Mouse (Mus musculus): Measurements from ENCODE around the gene Tlx1. TPM values are rescaled to one million over a fixed set of nuclear protein-coding genes. Genes with fewer than 3 reads are reported as not detected.

Tlx1 gene
- polyA plus RNA-seq (2012; fragmentation: generic; extraction: Trizol): not detected
- long read RNA-seq, experiment 1: 0 reads
- long read RNA-seq, experiment 2: 0 reads

DNA sequence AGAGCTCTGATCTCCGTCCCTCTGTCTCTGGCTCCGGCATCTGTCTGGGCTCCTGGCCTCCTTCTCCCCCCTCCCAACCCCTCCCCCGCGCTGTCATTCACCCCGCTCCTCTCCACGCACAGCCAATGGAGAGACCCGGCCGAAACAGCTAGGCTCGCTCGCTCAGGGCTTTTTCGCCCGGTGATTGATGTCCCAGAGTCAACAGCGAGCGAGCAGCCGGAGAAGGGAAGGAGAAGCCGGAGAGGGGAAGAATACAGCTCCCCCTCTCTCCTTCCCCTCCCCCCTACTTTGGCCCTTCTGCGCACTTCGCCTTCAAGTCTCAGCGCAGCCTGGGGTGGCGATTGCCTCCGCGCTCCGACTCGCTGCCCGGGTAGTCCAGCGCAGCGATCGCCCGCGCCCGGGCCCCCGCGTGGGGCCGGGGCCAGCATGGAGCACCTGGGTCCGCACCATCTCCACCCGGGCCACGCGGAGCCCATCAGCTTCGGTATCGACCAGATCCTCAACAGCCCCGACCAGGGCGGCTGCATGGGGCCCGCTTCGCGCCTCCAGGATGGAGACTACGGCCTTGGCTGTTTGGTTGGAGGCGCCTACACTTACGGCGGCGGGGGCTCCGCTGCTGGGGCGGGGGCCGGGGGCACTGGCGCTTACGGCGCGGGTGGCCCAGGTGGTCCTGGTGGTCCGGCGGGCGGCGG lies at the start of gene Tlx1:
Gene Tlx1, plus strand, starts transcription at position 191 of the 692 bp plus-strand sequence.
- no peak within 1 kb of the TSS for H3K4me3 ChIP-seq (ENCODE audit: insufficient read depth, poor library complexity, severe bottlenecking)
- no peaks in the 10 kb centered on the region for H3K79me2 ChIP-seq (ENCODE audit: control insufficient read depth, insufficient read depth)
- TF ChIP-seq CEBPB (IDR thresholded peaks at IDR 0.05; ENCODE audit: low read depth) (no peak), CTCF (IDR thresholded peaks at IDR 0.05; ENCODE audit: control insufficient read depth, insufficient read depth, insufficient read length) (no peak), FOSL1 (IDR thresholded peaks at IDR 0.05; ENCODE audit: insufficient read depth, low read length, poor library complexity, severe bottlenecking) (no peak), MYOD1 (IDR thresholded peaks at IDR 0.05; ENCODE audit: control insufficient read depth, insufficient read length, low read depth) (no peak), USF1 (IDR thresholded peaks at IDR 0.05; ENCODE audit: low read depth) (no peak), MYOG (IDR thresholded peaks at IDR 0.05; ENCODE audit: control insufficient read depth, extremely low read depth, insufficient read length) (no peak), MAX (IDR thresholded peaks at IDR 0.05) (no peak)
- H3K27me3 ChIP-seq (ENCODE audit: control insufficient read depth, insufficient read depth, insufficient read length): peaks cover 95% of the 10 kb centered on the region
- no peaks in the 10 kb centered on the region for H3K36me3 ChIP-seq (ENCODE audit: control insufficient read depth, insufficient read depth)
- no peaks in the 10 kb centered on the region for H3K79me3 ChIP-seq (ENCODE audit: low read depth)
- no peak within 1 kb of the TSS for H3ac ChIP-seq (ENCODE audit: control insufficient read depth, insufficient read length, low read depth)

- no peak overlapping the region for H3K4me3 ChIP-seq (ENCODE audit: insufficient read depth, poor library complexity, severe bottlenecking)
Observed at GRCm38 (mm10) chr19:45105591-45105990, 44.9 kb upstream of the Tlx1 start.

GRCm38 (mm10) chr19:45106689-45107088 lies 43.8 kb upstream of the Tlx1 start:
- TF ChIP-seq MAX (IDR thresholded peaks at IDR 0.05) (no peak), CTCF (IDR thresholded peaks at IDR 0.05; ENCODE audit: control insufficient read depth, insufficient read depth, insufficient read length) (no peak), MYOD1 (IDR thresholded peaks at IDR 0.05; ENCODE audit: control insufficient read depth, insufficient read length, low read depth) (no peak), FOSL1 (IDR thresholded peaks at IDR 0.05; ENCODE audit: insufficient read depth, low read length, poor library complexity, severe bottlenecking) (no peak)
- H3K79me3 ChIP-seq (ENCODE audit: low read depth): no peaks in the 10 kb centered on the region
- no peak overlapping the region for H3ac ChIP-seq (ENCODE audit: control insufficient read depth, insufficient read length, low read depth)
- H3K4me3 ChIP-seq (ENCODE audit: insufficient read depth, poor library complexity, severe bottlenecking): no peak overlapping the region
- H3K79me2 ChIP-seq (ENCODE audit: control insufficient read depth, insufficient read depth): no peaks in the 10 kb centered on the region
- no peaks in the 10 kb centered on the region for H3K36me3 ChIP-seq (ENCODE audit: control insufficient read depth, insufficient read depth)
- peaks cover 34% of the 10 kb centered on the region for H3K27me3 ChIP-seq (ENCODE audit: control insufficient read depth, insufficient read depth, insufficient read length)

More at GRCm38 (mm10) chr19:45105591-45105990, 44.9 kb upstream of the Tlx1 start:
- Histone ChIP-seq H3K79me2 (ENCODE audit: control insufficient read depth, insufficient read depth) (no peaks in the 10 kb centered on the region), H3ac (ENCODE audit: control insufficient read depth, insufficient read length, low read depth) (no peak overlapping the region), H3K36me3 (ENCODE audit: control insufficient read depth, insufficient read depth) (no peaks in the 10 kb centered on the region), H3K27me3 (ENCODE audit: control insufficient read depth, insufficient read depth, insufficient read length) (peaks cover 35% of the 10 kb centered on the region), H3K79me3 (ENCODE audit: low read depth) (no peaks in the 10 kb centered on the region)
- TF ChIP-seq MYOG (IDR thresholded peaks at IDR 0.05; ENCODE audit: control insufficient read depth, extremely low read depth, insufficient read length) (no peak), CTCF (IDR thresholded peaks at IDR 0.05; ENCODE audit: control insufficient read depth, insufficient read depth, insufficient read length) (no peak), USF1 (IDR thresholded peaks at IDR 0.05; ENCODE audit: low read depth) (no peak), MYOD1 (IDR thresholded peaks at IDR 0.05; ENCODE audit: control insufficient read depth, insufficient read length, low read depth) (no peak), MAX (IDR thresholded peaks at IDR 0.05) (no peak), FOSL1 (IDR thresholded peaks at IDR 0.05; ENCODE audit: insufficient read depth, low read length, poor library complexity, severe bottlenecking) (no peak)

DNA sequence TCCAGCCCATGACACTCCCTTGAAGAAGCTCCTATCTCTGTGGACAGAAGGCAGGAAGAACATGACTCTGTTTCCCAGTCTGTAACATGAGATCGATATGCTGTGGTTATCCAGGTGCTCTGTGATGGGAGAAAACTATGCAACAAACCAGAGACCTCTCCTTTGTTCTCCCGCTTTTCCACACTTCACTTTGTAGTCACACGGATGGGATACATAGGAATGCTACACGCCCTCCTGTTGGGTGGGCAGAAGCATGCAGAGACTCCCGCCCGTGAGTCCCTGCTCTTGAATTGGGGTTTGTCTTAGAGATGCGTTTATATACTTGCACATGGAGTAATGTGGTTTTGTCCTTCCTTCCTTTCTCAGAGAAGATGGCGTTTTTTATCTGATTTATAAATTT lies 39.8 kb upstream of the Tlx1 start:
- no peak overlapping the region for H3ac ChIP-seq (ENCODE audit: control insufficient read depth, insufficient read length, low read depth)
- TF ChIP-seq MYOG (IDR thresholded peaks at IDR 0.05; ENCODE audit: control insufficient read depth, extremely low read depth, insufficient read length) (no peak), FOSL1 (IDR thresholded peaks at IDR 0.05; ENCODE audit: insufficient read depth, low read length, poor library complexity, severe bottlenecking) (no peak), MAX (IDR thresholded peaks at IDR 0.05) (no peak), CTCF (IDR thresholded peaks at IDR 0.05; ENCODE audit: control insufficient read depth, insufficient read depth, insufficient read length) (no peak), USF1 (IDR thresholded peaks at IDR 0.05; ENCODE audit: low read depth) (no peak), CEBPB (IDR thresholded peaks at IDR 0.05; ENCODE audit: low read depth) (no peak), MYOD1 (IDR thresholded peaks at IDR 0.05; ENCODE audit: control insufficient read depth, insufficient read length, low read depth) (no peak)
- H3K36me3 ChIP-seq (ENCODE audit: control insufficient read depth, insufficient read depth): no peaks in the 10 kb centered on the region
- H3K79me3 ChIP-seq (ENCODE audit: low read depth): no peaks in the 10 kb centered on the region
- H3K27me3 ChIP-seq (ENCODE audit: control insufficient read depth, insufficient read depth, insufficient read length): peaks cover 26% of the 10 kb centered on the region
- H3K4me3 ChIP-seq (ENCODE audit: insufficient read depth, poor library complexity, severe bottlenecking): no peak overlapping the region
- H3K79me2 ChIP-seq (ENCODE audit: control insufficient read depth, insufficient read depth): no peaks in the 10 kb centered on the region

DNA sequence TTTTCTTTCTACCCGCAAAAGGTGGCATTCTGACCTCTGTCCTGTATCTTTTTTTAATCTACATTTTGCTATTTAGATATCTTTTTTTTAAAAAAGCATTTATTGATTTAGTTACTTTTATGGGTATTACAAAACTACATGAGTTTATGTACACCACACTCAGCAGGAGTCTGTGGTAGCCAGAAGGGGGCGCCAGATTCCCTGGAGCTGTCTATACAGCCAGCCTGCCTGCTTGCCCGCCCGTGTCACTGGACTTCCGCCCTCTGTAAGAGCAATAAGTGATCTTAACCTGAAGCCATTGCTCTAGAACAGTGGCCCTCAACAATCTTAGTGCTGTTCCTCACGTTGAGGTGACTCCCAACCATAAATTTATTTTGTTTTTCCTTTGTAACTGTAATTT lies 38.0 kb upstream of the Tlx1 start:
- Histone ChIP-seq H3K36me3 (ENCODE audit: control insufficient read depth, insufficient read depth) (no peaks in the 10 kb centered on the region), H3K79me2 (ENCODE audit: control insufficient read depth, insufficient read depth) (no peaks in the 10 kb centered on the region), H3K79me3 (ENCODE audit: low read depth) (no peaks in the 10 kb centered on the region), H3K4me3 (ENCODE audit: insufficient read depth, poor library complexity, severe bottlenecking) (no peak overlapping the region), H3ac (ENCODE audit: control insufficient read depth, insufficient read length, low read depth) (no peak overlapping the region), H3K27me3 (ENCODE audit: control insufficient read depth, insufficient read depth, insufficient read length) (peaks cover 24% of the 10 kb centered on the region)
- TF ChIP-seq MYOG (IDR thresholded peaks at IDR 0.05; ENCODE audit: control insufficient read depth, extremely low read depth, insufficient read length) (no peak), CEBPB (IDR thresholded peaks at IDR 0.05; ENCODE audit: low read depth) (no peak), FOSL1 (IDR thresholded peaks at IDR 0.05; ENCODE audit: insufficient read depth, low read length, poor library complexity, severe bottlenecking) (no peak), CTCF (IDR thresholded peaks at IDR 0.05; ENCODE audit: control insufficient read depth, insufficient read depth, insufficient read length) (no peak), MYOD1 (IDR thresholded peaks at IDR 0.05; ENCODE audit: control insufficient read depth, insufficient read length, low read depth) (no peak)

Data from C2C12 (cell line).